Mouse (Mus musculus) embryonic facial prominence, embryonic 13.5 days (tissue): Measurements from ENCODE around the gene Cradd. TPM values are rescaled to one million over a fixed set of nuclear protein-coding genes. Genes with fewer than 3 reads are reported as not detected.

ENCODE experiments used
- ATAC-seq: fragments of 200-750 bp; cut with Nextera tagmentation; 2 replicates; pipeline ENCODE4 v1.8.0; 2017; ENCODE audit warnings: low read depth; ENCODE audit not compliant: insufficient number of reproducible peaks, insufficient read depth, low FRiP score, low TSS enrichment
- H3K27ac ChIP-seq: fragments of 300-500 bp; sonication (generic); 2 replicates; pipeline ENCODE4 v1.5.1; 2015; ENCODE audit warnings: moderate library complexity, mild to moderate bottlenecking, inconsistent platforms
- H3K27me3 ChIP-seq: fragments of 300-500 bp; sonication (generic); 2 replicates; pipeline ENCODE4 v1.6.1; 2015; ENCODE audit warnings: mild to moderate bottlenecking, inconsistent platforms
- H3K36me3 ChIP-seq: fragments of 300-500 bp; sonication (generic); 2 replicates; pipeline ENCODE4 v1.6.1; 2015; ENCODE audit warnings: mild to moderate bottlenecking, inconsistent platforms
- H3K4me1 ChIP-seq: fragments of 300-500 bp; sonication (generic); 2 replicates; pipeline ENCODE4 v1.6.1; 2015; ENCODE audit warnings: inconsistent platforms
- H3K4me2 ChIP-seq: fragments of 300-500 bp; sonication (generic); 2 replicates; pipeline ENCODE4 v1.6.1; 2015; ENCODE audit warnings: moderate library complexity, mild to moderate bottlenecking, inconsistent platforms
- H3K4me3 ChIP-seq: fragments of 300-500 bp; sonication (generic); 2 replicates; pipeline ENCODE4 v1.5.1; 2015; ENCODE audit warnings: mild to moderate bottlenecking, inconsistent platforms
- H3K9ac ChIP-seq: fragments of 300-500 bp; sonication (generic); 2 replicates; pipeline ENCODE4 v1.6.1; 2015; ENCODE audit warnings: mild to moderate bottlenecking, inconsistent platforms
- H3K9me3 ChIP-seq: fragments of 300-500 bp; sonication (generic); 2 replicates; pipeline ENCODE4 v1.6.1; 2016; ENCODE audit warnings: inconsistent platforms
- WGBS: fragments of 180-500 bp; shearing (Covaris S2); methylation state at CpG from one replicate; pipeline ENCODE4 v1.1.7; 2015; ENCODE audit warnings: mixed read lengths; 5-methylcytosine and 5-hydroxymethylcytosine counted together
- polyA plus RNA-seq: library from polyadenylated mRNA; unstranded; fragments of >200 nt; fragmentation: Nextera tagmentation; extraction: Ambion mirVana; gene quantifications from 2 replicates; pipeline ENCODE4 v1.2.1, GENCODE M21; 2015

Cradd gene
- polyA plus RNA-seq, 1 experiment from 2014 or later, result 10.4 TPM

DNA sequence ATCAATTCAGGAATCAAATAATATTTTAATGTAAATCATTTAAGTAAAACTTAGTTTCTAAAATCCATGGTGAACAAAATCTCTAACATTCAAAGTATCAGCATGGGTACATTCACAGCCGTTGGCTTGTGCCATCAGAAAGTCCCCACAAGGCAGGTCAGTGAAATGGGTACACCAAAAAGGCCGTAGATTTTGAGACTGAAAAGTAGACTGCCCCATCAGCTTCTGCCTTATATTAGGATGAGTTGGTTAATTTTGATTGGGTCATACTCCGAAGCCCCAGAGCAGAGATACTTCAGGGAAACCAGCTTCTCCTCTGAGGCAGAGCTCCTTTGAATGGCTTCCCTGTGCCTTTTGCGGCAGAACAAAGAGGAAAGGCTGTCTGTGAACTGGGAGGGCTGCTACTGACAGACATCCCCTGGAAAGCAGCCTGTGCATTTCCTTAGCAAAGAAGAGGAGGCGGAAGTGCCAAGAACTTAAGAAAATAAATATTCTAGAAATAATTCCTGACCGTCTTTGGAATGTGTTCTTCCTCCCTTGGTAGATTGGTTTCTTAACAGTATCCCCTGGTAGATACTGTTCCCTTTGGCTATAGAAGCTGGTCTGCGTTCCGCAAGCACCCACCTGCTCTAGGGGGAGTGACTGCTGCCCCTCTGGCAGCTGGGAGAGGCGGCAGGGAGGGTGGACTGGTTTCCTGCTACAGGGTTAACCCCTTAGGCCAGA, 178.6 kb downstream of the Cradd start:
- no peak overlapping the region for H3K9ac ChIP-seq
- ATAC-seq, result no peak
- WGBS, result 31% methylated on average over 9 of the region's 9 CpGs
- peak overlapping the region; percentile 29; the same call in 1 of the 2 replicates for H3K27ac ChIP-seq
- no peaks in the 10 kb centered on the region for H3K27me3 ChIP-seq
- no peak overlapping the region for H3K4me2 ChIP-seq
- no peak overlapping the region for H3K4me3 ChIP-seq
- H3K4me1 ChIP-seq, result peaks cover 45% of the 10 kb centered on the region
- H3K9me3 ChIP-seq, result no peaks in the 10 kb centered on the region
- H3K36me3 ChIP-seq, result no peaks in the 10 kb centered on the region

GRCm38 (mm10) chr10:95144414-95145130, 179.4 kb downstream of the Cradd start:
- Histone ChIP-seq H3K36me3 (no peaks in the 10 kb centered on the region), H3K4me3 (no peak overlapping the region), H3K27ac (no peak overlapping the region), H3K27me3 (no peaks in the 10 kb centered on the region), H3K9me3 (no peaks in the 10 kb centered on the region), H3K4me1 (peaks cover 45% of the 10 kb centered on the region), H3K4me2 (no peak overlapping the region), H3K9ac (no peak overlapping the region; the same call in 1 of the 2 replicates)
- WGBS, result 36% methylated on average over 6 of the region's 6 CpGs
- no peak for ATAC-seq

DNA sequence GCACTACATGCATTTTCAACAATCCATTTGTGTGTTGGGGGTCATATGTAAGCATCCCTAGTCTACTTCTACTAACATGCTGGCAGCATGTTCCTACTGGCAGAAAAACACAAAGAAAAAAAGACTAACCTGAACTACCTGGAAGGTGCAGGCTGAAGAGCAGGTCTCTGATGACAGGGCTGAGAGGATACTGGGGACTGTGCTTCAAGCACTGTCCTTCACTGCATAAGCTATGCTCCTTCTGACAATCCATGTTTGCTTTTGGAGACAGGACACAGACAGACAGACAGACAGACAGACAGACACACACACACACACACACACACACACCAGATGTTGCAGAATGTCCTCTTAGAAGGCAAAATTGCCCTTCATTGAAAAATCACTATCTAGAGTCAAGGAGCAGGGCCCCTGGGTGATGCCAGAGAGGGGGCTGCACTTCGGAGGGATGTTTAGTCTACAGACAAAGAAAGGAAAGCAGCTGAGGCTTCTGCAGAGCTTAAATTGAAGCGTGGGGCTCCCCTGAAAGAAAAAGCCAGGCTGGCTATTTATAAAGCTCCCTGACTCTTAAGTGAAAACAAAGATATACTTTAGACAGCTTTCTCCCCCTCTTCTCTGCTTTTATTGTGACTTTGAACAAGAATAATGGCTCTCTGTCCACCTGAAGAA, 180.4 kb downstream of the Cradd start:
- no peak overlapping the region; the same call in 1 of the 2 replicates for H3K9ac ChIP-seq
- H3K27ac ChIP-seq, result peak overlapping the region; percentile 30; the same call in 1 of the 2 replicates
- 24% methylated on average over 2 of the region's 2 CpGs for WGBS

DNA sequence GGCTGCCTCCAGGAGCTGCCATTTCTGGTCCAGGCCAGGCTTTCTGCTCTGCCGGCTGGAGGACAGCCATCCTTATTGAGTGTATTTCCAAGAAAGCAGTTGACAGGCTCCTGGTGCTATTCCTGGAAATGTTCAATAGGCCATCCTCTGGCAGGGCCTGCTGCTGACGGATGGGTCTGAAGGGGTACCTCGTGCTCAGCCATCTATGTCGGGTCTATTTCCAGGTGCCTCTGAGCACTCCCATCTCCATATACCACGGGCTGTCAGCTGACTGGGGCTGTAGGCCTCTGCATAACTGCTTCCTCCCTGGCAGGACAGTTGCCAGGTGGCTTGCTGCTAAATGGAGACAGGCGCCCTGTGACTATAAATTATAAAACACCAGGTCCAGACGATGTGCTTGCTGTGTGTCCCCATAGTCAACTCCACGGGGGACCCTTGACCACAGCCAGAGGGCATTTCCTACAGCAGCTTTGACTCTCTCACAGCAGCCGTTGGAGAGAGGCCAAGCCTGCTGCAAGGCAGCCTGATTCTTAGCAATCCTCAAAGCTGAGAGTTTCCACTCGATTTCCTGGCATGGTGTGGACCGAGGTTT, 181.0 kb downstream of the Cradd start:
- H3K4me2 ChIP-seq, result no peak overlapping the region
- H3K36me3 ChIP-seq, result no peaks in the 10 kb centered on the region
- H3K4me3 ChIP-seq, result no peak overlapping the region
- peak overlapping the region; percentile 23; the same call in 1 of the 2 replicates for H3K27ac ChIP-seq
- no peaks in the 10 kb centered on the region for H3K27me3 ChIP-seq
- H3K9ac ChIP-seq, result no peak overlapping the region; the same call in 1 of the 2 replicates
- H3K9me3 ChIP-seq, result no peaks in the 10 kb centered on the region
- ATAC-seq, result no peak
- H3K4me1 ChIP-seq, result peaks cover 45% of the 10 kb centered on the region
- 42% methylated on average over 11 of the region's 11 CpGs for WGBS

More for the DNA sequence above, 180.4 kb downstream of the Cradd start:
- Histone ChIP-seq H3K4me1 (peaks cover 45% of the 10 kb centered on the region), H3K9me3 (no peaks in the 10 kb centered on the region), H3K4me3 (no peak overlapping the region), H3K27me3 (no peaks in the 10 kb centered on the region), H3K36me3 (no peaks in the 10 kb centered on the region), H3K4me2 (no peak overlapping the region)
- ATAC-seq, result no peak

DNA sequence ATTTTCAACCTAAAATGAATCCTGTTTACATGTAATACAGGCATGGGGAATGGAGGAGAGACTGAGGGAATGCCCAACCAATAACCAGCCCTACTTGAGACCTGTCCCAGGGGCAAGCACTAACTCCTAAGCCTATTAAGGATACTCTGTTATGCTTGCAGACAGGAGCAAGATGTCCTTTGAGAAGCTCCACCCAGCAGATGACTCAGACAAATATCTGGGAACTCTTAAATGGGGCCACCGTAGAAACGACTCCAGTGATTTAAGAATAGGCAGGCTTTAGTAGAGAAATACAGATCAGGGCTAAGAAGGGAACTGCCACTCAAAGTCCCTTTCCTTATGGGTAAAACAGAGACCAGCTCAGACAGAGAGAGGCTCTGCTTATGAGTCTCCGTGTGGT, 182.9 kb downstream of the Cradd start:
- no peak overlapping the region for H3K4me2 ChIP-seq
- H3K36me3 ChIP-seq, result no peaks in the 10 kb centered on the region
- no peaks in the 10 kb centered on the region for H3K9me3 ChIP-seq
- no peak overlapping the region for H3K9ac ChIP-seq
- no peaks in the 10 kb centered on the region for H3K27me3 ChIP-seq
- no peak overlapping the region for H3K27ac ChIP-seq
- no peak overlapping the region for H3K4me3 ChIP-seq
- ATAC-seq, result no peak
- WGBS, result 63% methylated on average over 3 of the region's 3 CpGs
- peaks cover 35% of the 10 kb centered on the region for H3K4me1 ChIP-seq

DNA sequence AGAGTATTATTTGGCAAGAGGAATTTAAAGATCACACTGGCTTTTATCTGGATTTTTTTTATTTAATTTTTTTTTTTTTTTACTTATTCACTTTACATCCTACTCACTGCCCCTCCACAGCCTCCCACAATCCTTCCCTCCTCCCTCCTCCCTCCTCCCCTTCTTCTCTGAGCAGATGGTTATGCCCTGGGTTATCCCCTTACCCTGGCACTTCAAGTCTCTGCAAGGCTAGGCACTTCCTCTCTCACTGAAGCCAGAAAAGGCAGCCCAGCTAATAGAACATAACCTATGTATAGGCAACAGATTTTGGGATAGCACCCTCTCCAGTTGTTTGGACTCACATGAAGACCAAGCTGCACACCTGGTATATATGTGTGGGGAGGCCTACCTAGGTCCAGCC, 183.7 kb downstream of the Cradd start:
- Histone ChIP-seq H3K36me3 (no peaks in the 10 kb centered on the region), H3K27me3 (no peaks in the 10 kb centered on the region), H3K27ac (no peak overlapping the region), H3K4me1 (peaks cover 26% of the 10 kb centered on the region), H3K4me2 (no peak overlapping the region), H3K9me3 (no peaks in the 10 kb centered on the region), H3K9ac (no peak overlapping the region), H3K4me3 (no peak overlapping the region)
- no peak for ATAC-seq

DNA sequence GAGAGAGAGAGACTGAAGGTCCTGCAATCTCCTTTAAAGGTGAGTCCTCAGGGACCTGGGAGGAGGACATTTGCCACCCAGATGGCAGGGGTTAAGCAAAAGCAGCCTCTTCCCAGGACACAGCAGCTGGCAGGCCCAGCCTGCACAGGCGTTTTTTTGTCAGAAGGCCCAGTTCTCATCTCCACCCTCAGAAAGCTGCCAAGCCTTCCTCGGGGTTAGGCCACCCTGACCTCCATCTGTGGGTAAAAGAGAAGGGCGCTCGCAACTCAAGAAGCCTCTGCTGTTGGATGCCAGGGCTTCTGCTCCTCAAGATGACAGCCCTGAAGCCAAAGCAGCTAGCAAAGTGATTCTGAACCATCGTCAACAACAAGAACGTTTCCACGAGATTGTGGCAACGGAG, 184.3 kb downstream of the Cradd start:
- Histone ChIP-seq H3K27me3 (no peaks in the 10 kb centered on the region), H3K27ac (no peak overlapping the region), H3K4me2 (no peak overlapping the region), H3K9ac (no peak overlapping the region), H3K9me3 (no peaks in the 10 kb centered on the region), H3K4me3 (no peak overlapping the region), H3K36me3 (no peaks in the 10 kb centered on the region), H3K4me1 (peaks cover 22% of the 10 kb centered on the region)
- 52% methylated on average over 8 of the region's 8 CpGs for WGBS
- no peak for ATAC-seq

- Histone ChIP-seq H3K4me3 (no peak overlapping the region), H3K9me3 (no peaks in the 10 kb centered on the region), H3K27ac (no peak overlapping the region), H3K4me2 (no peak overlapping the region), H3K36me3 (no peaks in the 10 kb centered on the region), H3K27me3 (no peaks in the 10 kb centered on the region), H3K4me1 (no peaks in the 10 kb centered on the region), H3K9ac (no peak overlapping the region)
- no peak for ATAC-seq
- 65% methylated on average over 4 of the region's 4 CpGs for WGBS
These were observed 190.9 kb downstream of the Cradd start for GRCm38 (mm10) chr10:95133057-95133456.

Other genes starting within 250 kb of the Cradd start
- gene Socs2, start 93.0 kb upstream of the Cradd start, polyA plus RNA-seq, result 56.2 and 69.9 TPM in 2 replicates
- 316 and 339 TPM in 2 replicates for gene Mrpl42, start 177.8 kb upstream of the Cradd start, polyA plus RNA-seq
- gene Ube2n, start 191.0 kb upstream of the Cradd start, polyA plus RNA-seq, result 308 and 327 TPM in 2 replicates
- 84.9 and 85.7 TPM in 2 replicates for gene Nudt4, start 240.0 kb upstream of the Cradd start, polyA plus RNA-seq